Mouse (Mus musculus) small intestine, adult 2 months (tissue): ENCODE results near the gene Catsperz. TPM values are rescaled to one million over a fixed set of nuclear protein-coding genes. Genes with fewer than 3 reads are reported as not detected.
A peak's percentile ranks its signal among the peaks of the same experiment; 100 is the strongest.
"Not testable (repeated sequence)": the region's sequence is repeated elsewhere in the genome, so short reads cannot be mapped to it uniquely, and the experiment has no call there.

Experiments used
- H3K27ac ChIP-seq: fragments of 200-500 bp; 2 replicates; pipeline ENCODE4 v1.5.1; 2012; ENCODE audit warnings: low read depth, low read length, control low read depth, inconsistent platforms; ENCODE audit not compliant: insufficient read depth
- H3K27me3 ChIP-seq: fragments of 200-500 bp; 2 replicates; pipeline ENCODE4 v1.6.1; 2012; ENCODE audit warnings: mild to moderate bottlenecking, moderate library complexity, low read length, inconsistent platforms; ENCODE audit not compliant: control insufficient read depth, insufficient read depth
- H3K36me3 ChIP-seq: fragments of 200-500 bp; 2 replicates; pipeline ENCODE4 v1.6.1; 2012; ENCODE audit warnings: mild to moderate bottlenecking, low read length, control low read depth, inconsistent platforms; ENCODE audit not compliant: control insufficient read depth, insufficient read depth
- H3K4me1 ChIP-seq: fragments of 200-500 bp; 2 replicates; pipeline ENCODE4 v1.6.1; 2012; ENCODE audit warnings: low read length, inconsistent platforms, mixed read lengths; ENCODE audit not compliant: control insufficient read depth, insufficient read depth, insufficient read length
- H3K4me3 ChIP-seq: fragments of 200-500 bp; 2 replicates; pipeline ENCODE4 v1.5.1; 2012; ENCODE audit warnings: low read depth, mild to moderate bottlenecking, control low read depth, inconsistent platforms, low read length, moderate library complexity
- CTCF ChIP-seq: fragments of 200-500 bp; IDR thresholded peaks from 2 replicates; pipeline ENCODE4 v1.5.1; 2012; ENCODE audit warnings: low read depth, mild to moderate bottlenecking, control low read depth, inconsistent platforms, low read length, moderate library complexity, mixed read lengths; ENCODE audit not compliant: insufficient replicate concordance, insufficient read length; ENCODE audit errors: extremely low read depth
- POLR2A ChIP-seq: fragments of 200-500 bp; IDR thresholded peaks from 2 replicates; pipeline ENCODE4 v1.6.1; 2012; ENCODE audit warnings: low read depth, mild to moderate bottlenecking, control low read depth, inconsistent platforms, low read length, moderate library complexity
- WGBS: fragments of 180-500 bp; shearing (Covaris S2); methylation state at CpG from one replicate; pipeline ENCODE4 v1.1.7; 2018; 5-methylcytosine and 5-hydroxymethylcytosine counted together
- polyA plus RNA-seq: library from polyadenylated mRNA; depleted of rRNA; stranded (reverse); fragments of >200 nt; gene quantifications from 2 replicates; pipeline ENCODE4 v1.2.3, GENCODE M21; 2012

Catsperz gene
- polyA plus RNA-seq, 1 experiment = not detected

GRCm38 (mm10) chr19:6904846-6905245 is 20.3 kb downstream of the Catsperz start:
- TF ChIP-seq POLR2A (no peak), CTCF (no peak)
- 69% methylated on average over 2 of the region's 2 CpGs for WGBS
- Histone ChIP-seq H3K27me3 (no peaks in the 10 kb centered on the region), H3K27ac (no peak overlapping the region), H3K4me3 (no peak overlapping the region), H3K36me3 (peaks cover 26% of the 10 kb centered on the region), H3K4me1 (peaks cover 5% of the 10 kb centered on the region)

- Histone ChIP-seq H3K4me3 (no peak overlapping the region), H3K27ac (no peak overlapping the region), H3K36me3 (peaks cover 28% of the 10 kb centered on the region), H3K27me3 (no peaks in the 10 kb centered on the region), H3K4me1 (peaks cover 10% of the 10 kb centered on the region)
- TF ChIP-seq CTCF (no peak), POLR2A (no peak)
- WGBS = 86% methylated on average over 1 of the region's 1 CpGs
These were observed 22.1 kb downstream of the Catsperz start for GRCm38 (mm10) chr19:6903031-6903430.

GRCm38 (mm10) chr19:6899641-6900040 is 25.5 kb downstream of the Catsperz start:
- Histone ChIP-seq H3K36me3 (peaks cover 13% of the 10 kb centered on the region), H3K4me3 (no peak overlapping the region), H3K4me1 (peaks cover 12% of the 10 kb centered on the region; the same call in 1 of the 2 replicates), H3K27ac (peak overlapping the region; percentile 80), H3K27me3 (no peaks in the 10 kb centered on the region)
- 37% methylated on average over 4 of the region's 4 CpGs for WGBS
- no peak for TF ChIP-seq CTCF
- no peak for TF ChIP-seq POLR2A

GRCm38 (mm10) chr19:6895608-6896305 is 29.4 kb downstream of the Catsperz start:
- not testable (repeated sequence) for H3K27me3 ChIP-seq
- Histone ChIP-seq H3K4me3 (peak overlapping the region; percentile 52), H3K27ac (peak overlapping the region; percentile 76)

GRCm38 (mm10) chr19:6893731-6894451 is 31.3 kb downstream of the Catsperz start:
- 71% methylated on average over 14 of the region's 14 CpGs for WGBS

More at GRCm38 (mm10) chr19:6895608-6896305, 29.4 kb downstream of the Catsperz start:
- 52% methylated on average over 18 of the region's 18 CpGs for WGBS
- peaks cover 11% of the 10 kb centered on the region for H3K36me3 ChIP-seq
- H3K4me1 ChIP-seq = peaks cover 18% of the 10 kb centered on the region; the same call in 1 of the 2 replicates

GRCm38 (mm10) chr19:6892512-6892911 is 32.7 kb downstream of the Catsperz start:
- H3K36me3 ChIP-seq = peaks cover 6% of the 10 kb centered on the region
- H3K27me3 ChIP-seq = no peaks in the 10 kb centered on the region
- WGBS = 16% methylated on average over 4 of the region's 4 CpGs
- TF ChIP-seq POLR2A (peak; percentile 23; the same call in 1 of the 2 replicates), CTCF (no peak)
- no peak overlapping the region for H3K27ac ChIP-seq
- H3K4me3 ChIP-seq = no peak overlapping the region
- peaks cover 10% of the 10 kb centered on the region; the same call in 1 of the 2 replicates for H3K4me1 ChIP-seq

More at GRCm38 (mm10) chr19:6893731-6894451, 31.3 kb downstream of the Catsperz start:
- no peak for TF ChIP-seq CTCF
- peak; percentile 35; the same call in 1 of the 2 replicates for TF ChIP-seq POLR2A
- Histone ChIP-seq H3K36me3 (peaks cover 11% of the 10 kb centered on the region), H3K27ac (peak overlapping the region; percentile 83), H3K27me3 (no peaks in the 10 kb centered on the region), H3K4me1 (peaks cover 12% of the 10 kb centered on the region; the same call in 1 of the 2 replicates), H3K4me3 (peak overlapping the region; percentile 50; the same call in 1 of the 2 replicates)

GRCm38 (mm10) chr19:6877965-6878364 is 47.2 kb downstream of the Catsperz start:
- 80% methylated on average over 4 of the region's 4 CpGs for WGBS
- peaks cover 3% of the 10 kb centered on the region; the same call in 1 of the 2 replicates for H3K4me1 ChIP-seq
- no peak overlapping the region for H3K27ac ChIP-seq
- no peaks in the 10 kb centered on the region for H3K27me3 ChIP-seq
- H3K36me3 ChIP-seq = no peaks in the 10 kb centered on the region
- no peak for TF ChIP-seq POLR2A
- peak; percentile 22; the same call in 1 of the 2 replicates for TF ChIP-seq CTCF
- no peak overlapping the region for H3K4me3 ChIP-seq
